Mouse (Mus musculus): Measurements from ENCODE around the gene RPS10-NUDT3. TPM values are rescaled to one million over a fixed set of nuclear protein-coding genes. Genes with fewer than 3 reads are reported as not detected.
A peak's percentile ranks its signal among the peaks of the same experiment; 100 is the strongest.

RPS10-NUDT3 gene
- polyA plus RNA-seq (2015; fragmentation: Nextera tagmentation; extraction: Ambion mirVana), result not detected in 2 replicates

- Histone ChIP-seq H3K9me3 (no peaks in the 10 kb centered on the region), H3K9ac (replicated peaks) (peak within 1 kb of the TSS; percentile 82), H3K4me3 (peak within 1 kb of the TSS; percentile 85), H3K27me3 (no peaks in the 10 kb centered on the region), H3K27ac (replicated peaks) (peak within 1 kb of the TSS; percentile 88), H3K4me2 (replicated peaks) (peak within 1 kb of the TSS; percentile 70), H3K4me1 (peaks cover 33% of the 10 kb centered on the region), H3K36me3 (peaks cover 35% of the 10 kb centered on the region)
- WGBS, result under 1% methylated on average over 72 of the region's 72 CpGs
- peak; percentile 99 for ATAC-seq (replicated peaks)
Measured at GRCm38 (mm10) chr17:27634871-27635574, at the start of gene RPS10-NUDT3. TSS of gene RPS10-NUDT3 (minus strand) at chr17:27635222.

- Histone ChIP-seq H3K9ac (replicated peaks) (0 out of 2 replicates have a peak overlapping the region, but pooled peaks have one; percentile 17), H3K27me3 (no peaks in the 10 kb centered on the region), H3K36me3 (no peaks in the 10 kb centered on the region), H3K9me3 (no peaks in the 10 kb centered on the region), H3K4me1 (peaks cover 46% of the 10 kb centered on the region), H3K4me3 (no peak overlapping the region), H3K27ac (replicated peaks) (peak overlapping the region; percentile 93), H3K4me2 (replicated peaks) (0 out of 2 replicates have a peak overlapping the region, but pooled peaks have one; percentile 13)
- 18% methylated on average over 11 of the region's 11 CpGs for WGBS
- peak; percentile 85 for ATAC-seq (replicated peaks)
Measured at GRCm38 (mm10) chr17:27678924-27679813, 44.1 kb upstream of the RPS10-NUDT3 start.

- Histone ChIP-seq H3K4me2 (replicated peaks) (no peak overlapping the region), H3K4me1 (peaks cover 46% of the 10 kb centered on the region), H3K27me3 (no peaks in the 10 kb centered on the region), H3K36me3 (no peaks in the 10 kb centered on the region), H3K4me3 (no peak overlapping the region), H3K27ac (replicated peaks) (peak overlapping the region; percentile 93), H3K9ac (replicated peaks) (no peak overlapping the region), H3K9me3 (no peaks in the 10 kb centered on the region)
- 84% methylated on average over 5 of the region's 5 CpGs for WGBS
- no peak for ATAC-seq (replicated peaks)
Measured at GRCm38 (mm10) chr17:27677756-27678155, 42.7 kb upstream of the RPS10-NUDT3 start.

GRCm38 (mm10) chr17:27676270-27676669 is 41.2 kb upstream of the RPS10-NUDT3 start:
- WGBS, result 40% methylated on average over 7 of the region's 7 CpGs
- ATAC-seq (replicated peaks), result no peak

GRCm38 (mm10) chr17:27675453-27675852 is 40.4 kb upstream of the RPS10-NUDT3 start:
- Histone ChIP-seq H3K9me3 (no peaks in the 10 kb centered on the region), H3K27ac (replicated peaks) (peak overlapping the region; percentile 39; the same call in 1 of the 2 replicates), H3K4me1 (peaks cover 46% of the 10 kb centered on the region), H3K36me3 (no peaks in the 10 kb centered on the region), H3K4me3 (no peak overlapping the region), H3K9ac (replicated peaks) (no peak overlapping the region), H3K27me3 (no peaks in the 10 kb centered on the region), H3K4me2 (replicated peaks) (no peak overlapping the region)
- ATAC-seq (replicated peaks), result no peak
- 69% methylated on average over 9 of the region's 9 CpGs for WGBS

More at GRCm38 (mm10) chr17:27676270-27676669, 41.2 kb upstream of the RPS10-NUDT3 start:
- no peak overlapping the region for H3K4me3 ChIP-seq
- H3K4me2 ChIP-seq (replicated peaks), result no peak overlapping the region
- H3K36me3 ChIP-seq, result no peaks in the 10 kb centered on the region
- H3K9me3 ChIP-seq, result no peaks in the 10 kb centered on the region
- H3K9ac ChIP-seq (replicated peaks), result no peak overlapping the region
- H3K27ac ChIP-seq (replicated peaks), result peak overlapping the region; percentile 39; the same call in 1 of the 2 replicates
- peaks cover 46% of the 10 kb centered on the region for H3K4me1 ChIP-seq
- H3K27me3 ChIP-seq, result no peaks in the 10 kb centered on the region

GRCm38 (mm10) chr17:27673945-27674344 is 38.9 kb upstream of the RPS10-NUDT3 start:
- Histone ChIP-seq H3K4me3 (no peak overlapping the region), H3K4me2 (replicated peaks) (no peak overlapping the region), H3K27me3 (no peaks in the 10 kb centered on the region), H3K4me1 (peaks cover 32% of the 10 kb centered on the region), H3K9me3 (no peaks in the 10 kb centered on the region), H3K36me3 (no peaks in the 10 kb centered on the region), H3K27ac (replicated peaks) (peak overlapping the region; percentile 49), H3K9ac (replicated peaks) (no peak overlapping the region)
- no peak for ATAC-seq (replicated peaks)
- WGBS, result 37% methylated on average over 7 of the region's 7 CpGs

DNA sequence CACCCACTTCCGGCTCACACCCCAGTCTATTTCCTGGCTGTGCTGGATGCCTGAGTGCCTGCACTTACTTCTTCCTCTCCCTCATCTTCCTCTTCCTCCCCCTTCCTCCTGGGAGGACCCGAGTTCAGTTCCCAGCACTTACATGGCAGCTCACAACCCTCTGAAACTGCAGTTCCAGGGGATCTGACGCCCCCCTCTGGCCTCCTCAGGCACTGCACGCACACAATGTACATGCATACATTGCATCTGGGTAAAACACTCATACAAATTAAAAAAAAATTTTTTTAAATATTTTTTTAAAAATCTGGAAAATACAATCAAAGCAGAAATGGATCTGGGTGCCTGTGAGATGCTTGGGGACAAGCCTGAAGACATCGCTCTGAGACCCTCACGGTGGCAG is 36.7 kb upstream of the RPS10-NUDT3 start:
- Histone ChIP-seq H3K4me2 (replicated peaks) (no peak overlapping the region), H3K4me3 (no peak overlapping the region), H3K9me3 (no peaks in the 10 kb centered on the region), H3K27ac (replicated peaks) (no peak overlapping the region), H3K9ac (replicated peaks) (no peak overlapping the region), H3K27me3 (no peaks in the 10 kb centered on the region), H3K4me1 (peaks cover 14% of the 10 kb centered on the region), H3K36me3 (no peaks in the 10 kb centered on the region)
- ATAC-seq (replicated peaks), result no peak
- WGBS, result 85% methylated on average over 6 of the region's 6 CpGs

- H3K4me1 ChIP-seq, result peaks cover 22% of the 10 kb centered on the region
- WGBS, result 80% methylated on average over 7 of the region's 7 CpGs
- H3K36me3 ChIP-seq, result no peaks in the 10 kb centered on the region
- no peaks in the 10 kb centered on the region for H3K9me3 ChIP-seq
- H3K27me3 ChIP-seq, result no peaks in the 10 kb centered on the region
- no peak overlapping the region for H3K4me3 ChIP-seq
- no peak overlapping the region for H3K4me2 ChIP-seq (replicated peaks)
- H3K27ac ChIP-seq (replicated peaks), result no peak overlapping the region
- no peak for ATAC-seq (replicated peaks)
- no peak overlapping the region for H3K9ac ChIP-seq (replicated peaks)
Measured at GRCm38 (mm10) chr17:27658767-27659166, 23.7 kb upstream of the RPS10-NUDT3 start.

DNA sequence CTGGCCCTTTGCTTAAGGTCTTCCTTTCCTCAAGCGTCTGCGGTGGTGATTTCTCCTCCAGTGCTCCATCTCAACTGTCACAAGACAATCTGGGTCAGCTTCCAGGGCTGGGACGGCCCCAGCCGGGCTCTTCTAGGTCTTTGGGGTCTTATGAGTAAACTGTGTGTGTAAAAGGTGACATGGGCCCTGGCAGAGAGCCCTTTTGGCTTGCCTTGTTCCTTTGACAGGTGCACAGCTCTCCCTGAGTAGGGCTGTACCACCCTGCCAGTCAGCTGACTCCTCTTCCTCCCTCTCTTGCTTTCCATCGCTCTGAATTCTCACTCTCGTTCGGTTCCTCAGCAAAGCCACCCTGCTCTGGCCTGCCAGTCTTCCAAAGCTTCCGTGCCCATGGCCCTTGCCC is 22.1 kb upstream of the RPS10-NUDT3 start:
- no peak overlapping the region for H3K27ac ChIP-seq (replicated peaks)
- no peak overlapping the region for H3K4me2 ChIP-seq (replicated peaks)
- H3K4me3 ChIP-seq, result no peak overlapping the region
- H3K4me1 ChIP-seq, result peaks cover 22% of the 10 kb centered on the region
- H3K36me3 ChIP-seq, result no peaks in the 10 kb centered on the region
- 66% methylated on average over 8 of the region's 8 CpGs for whole genome bisulfite sequencing
- no peak overlapping the region for H3K9ac ChIP-seq (replicated peaks)
- no peaks in the 10 kb centered on the region for H3K9me3 ChIP-seq
- ATAC-seq (replicated peaks), result no peak
- H3K27me3 ChIP-seq, result no peaks in the 10 kb centered on the region

DNA sequence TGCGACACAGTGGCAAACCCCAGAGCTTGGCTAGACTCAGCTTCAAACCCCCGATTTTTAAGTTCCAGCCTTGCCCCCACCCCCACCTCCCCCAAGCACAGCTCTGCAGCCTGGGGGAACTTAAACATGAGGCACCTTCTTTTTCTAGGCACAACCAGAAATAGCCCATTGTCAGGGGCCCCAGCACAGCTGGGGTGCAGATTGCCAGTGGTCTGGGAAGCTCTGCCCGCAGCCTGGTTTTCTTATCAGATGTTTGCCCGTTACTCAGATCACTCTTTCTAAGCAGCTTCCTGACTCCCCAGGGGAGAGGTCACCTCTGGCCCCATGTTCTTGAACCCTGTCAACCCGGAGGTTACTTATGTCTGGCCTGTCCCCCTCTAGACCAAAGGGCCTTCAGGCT is 21.4 kb upstream of the RPS10-NUDT3 start:
- Histone ChIP-seq H3K27me3 (no peaks in the 10 kb centered on the region), H3K4me1 (peaks cover 22% of the 10 kb centered on the region), H3K4me3 (peak overlapping the region; percentile 59), H3K9me3 (no peaks in the 10 kb centered on the region), H3K9ac (replicated peaks) (peak overlapping the region; percentile 56), H3K36me3 (no peaks in the 10 kb centered on the region), H3K4me2 (replicated peaks) (peak overlapping the region; percentile 81), H3K27ac (replicated peaks) (peak overlapping the region; percentile 44; the same call in 1 of the 2 replicates)
- 38% methylated on average over 5 of the region's 5 CpGs for WGBS
- ATAC-seq (replicated peaks), result no peak

- Histone ChIP-seq H3K4me1 (peaks cover 22% of the 10 kb centered on the region), H3K27ac (replicated peaks) (peak overlapping the region; percentile 54), H3K9ac (replicated peaks) (peak overlapping the region; percentile 56), H3K9me3 (no peaks in the 10 kb centered on the region), H3K27me3 (no peaks in the 10 kb centered on the region), H3K36me3 (no peaks in the 10 kb centered on the region), H3K4me2 (replicated peaks) (peak overlapping the region; percentile 81), H3K4me3 (peak overlapping the region; percentile 59)
- peak; percentile 69 for ATAC-seq (replicated peaks)
- 3% methylated on average over 14 of the region's 14 CpGs for WGBS
Measured at GRCm38 (mm10) chr17:27656011-27656399, 21.0 kb upstream of the RPS10-NUDT3 start.

Data from forebrain, embryonic 15.5 days (tissue).